Mouse (Mus musculus): ENCODE measurements around the gene Rasl10a.

Rasl10a gene

DNA sequence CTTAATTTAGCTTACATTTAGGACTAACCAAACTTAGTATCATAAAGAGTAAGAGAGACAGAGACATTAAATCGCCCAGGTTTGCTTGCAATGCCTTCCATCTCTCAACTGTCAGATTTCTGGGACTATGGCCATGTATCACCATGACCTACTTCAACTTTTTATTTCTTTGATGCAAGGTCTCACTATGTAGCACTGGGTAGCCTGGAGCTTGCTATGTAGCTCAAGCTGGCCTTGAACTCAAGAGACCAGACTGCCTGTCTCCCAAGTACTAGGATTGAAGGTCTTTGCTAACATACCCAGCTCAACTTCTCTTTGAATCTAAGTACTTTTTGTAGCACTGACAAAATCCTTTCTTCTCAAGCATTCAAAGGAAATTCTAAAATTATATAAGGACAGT, 31.2 kb downstream of the Rasl10a start:
- no peak for DNase-seq

DNA sequence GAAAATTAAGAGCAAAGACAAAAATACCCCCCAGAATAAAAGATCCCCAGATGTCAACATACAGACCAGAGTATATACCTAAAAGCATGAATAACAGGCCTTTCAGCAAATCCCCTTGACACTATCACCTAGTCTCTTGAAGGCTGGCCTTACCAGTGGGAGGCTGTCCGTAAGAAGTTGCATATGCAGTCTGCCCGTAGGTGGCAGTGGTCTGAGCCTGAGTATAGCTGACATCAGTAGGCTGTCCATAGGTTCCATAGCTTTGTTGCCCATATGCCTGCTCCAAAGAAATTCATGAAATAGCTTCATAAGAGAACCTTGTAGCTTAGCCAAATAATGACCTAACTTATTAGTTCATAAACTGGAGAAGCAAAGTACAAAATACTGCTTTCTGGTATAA, 33.8 kb downstream of the Rasl10a start:
- DNase-seq = no peak

GRCm38 (mm10) chr11:5095877-5096276, 37.9 kb downstream of the Rasl10a start:
- no peak for DNase-seq

GRCm38 (mm10) chr11:5096480-5097020, 38.6 kb downstream of the Rasl10a start:
- DNase-seq = no peak

GRCm38 (mm10) chr11:5098035-5098735, 40.3 kb downstream of the Rasl10a start:
- peak; percentile 74 for DNase-seq

DNA sequence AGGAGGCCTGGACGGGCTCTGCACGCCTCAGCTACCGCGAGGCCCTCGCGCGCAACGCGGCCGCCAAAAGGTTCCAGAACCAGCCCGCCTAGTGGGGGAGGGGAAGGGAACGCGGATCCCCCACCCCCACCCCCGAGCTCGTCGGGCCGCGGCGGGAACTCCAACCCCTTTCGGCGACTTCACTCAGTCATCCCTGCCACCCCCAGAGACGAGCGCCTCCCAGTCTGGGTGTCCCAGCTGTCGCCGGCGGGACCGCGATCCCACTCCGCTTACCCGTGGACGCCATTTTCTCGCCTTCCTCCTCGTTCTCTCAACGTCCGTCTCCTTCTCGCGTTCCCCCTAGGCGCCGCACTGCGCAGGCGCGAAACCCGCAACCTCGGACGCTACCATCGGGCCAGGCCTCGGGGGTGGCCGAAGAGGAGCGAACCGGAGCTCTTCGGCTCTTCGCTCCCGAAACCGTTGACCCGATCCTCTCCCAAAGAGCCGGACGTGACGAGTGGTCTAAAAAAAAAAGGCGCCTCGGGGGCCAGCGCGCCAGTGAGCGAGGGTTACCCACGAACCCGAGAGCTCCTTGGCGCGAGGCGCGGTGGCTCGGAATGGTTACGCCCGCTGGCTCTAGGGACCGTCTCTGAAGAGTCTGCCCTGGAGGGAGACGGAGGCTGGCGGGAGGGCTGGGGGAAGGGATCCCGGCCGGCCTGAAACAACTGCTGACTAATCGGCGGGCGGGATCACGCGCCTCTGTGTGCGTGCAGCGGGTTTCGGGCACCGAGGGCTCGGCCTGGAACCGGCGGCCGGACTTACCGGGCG, 41.0 kb downstream of the Rasl10a start, which contains the start of the genes Rhbdd3 and Ewsr1:
Gene Rhbdd3, plus strand, starts transcription at position 191 of the 807 bp plus-strand sequence.
Gene Ewsr1, minus strand, starts transcription at position 531 of the 807 bp plus-strand sequence.
- DNase-seq = peak; percentile 96

DNA sequence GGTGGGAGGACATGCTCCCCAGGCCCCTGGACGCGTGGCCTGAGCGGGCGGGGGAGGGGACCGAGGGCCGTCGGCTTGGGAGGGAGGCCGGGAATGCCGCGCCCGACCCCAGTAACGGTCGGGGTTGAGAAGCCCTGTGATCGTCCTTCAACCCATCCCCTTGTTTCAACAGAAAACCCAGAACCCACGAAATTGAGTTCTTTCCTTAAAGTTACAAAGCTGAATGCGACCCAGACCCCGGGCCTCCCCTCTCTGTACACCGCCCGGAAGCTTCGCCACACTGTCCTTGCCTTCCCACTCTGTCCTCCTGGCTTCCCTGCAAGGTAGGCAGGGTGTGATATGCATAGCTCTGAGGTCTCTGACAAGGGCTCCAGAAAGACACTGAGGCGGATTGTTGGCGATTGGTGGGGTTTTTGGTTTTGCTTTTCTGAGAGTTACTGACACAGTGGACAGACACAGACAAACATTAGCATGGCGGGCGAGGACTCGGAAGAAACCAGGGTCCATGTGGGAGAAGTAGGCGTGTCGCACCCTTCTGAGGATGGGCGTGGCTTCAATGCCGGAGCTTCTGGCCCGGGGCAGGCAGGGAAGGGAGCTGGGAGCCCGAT, 41.8 kb downstream of the Rasl10a start:
- peak; percentile 85 for DNase-seq

DNA sequence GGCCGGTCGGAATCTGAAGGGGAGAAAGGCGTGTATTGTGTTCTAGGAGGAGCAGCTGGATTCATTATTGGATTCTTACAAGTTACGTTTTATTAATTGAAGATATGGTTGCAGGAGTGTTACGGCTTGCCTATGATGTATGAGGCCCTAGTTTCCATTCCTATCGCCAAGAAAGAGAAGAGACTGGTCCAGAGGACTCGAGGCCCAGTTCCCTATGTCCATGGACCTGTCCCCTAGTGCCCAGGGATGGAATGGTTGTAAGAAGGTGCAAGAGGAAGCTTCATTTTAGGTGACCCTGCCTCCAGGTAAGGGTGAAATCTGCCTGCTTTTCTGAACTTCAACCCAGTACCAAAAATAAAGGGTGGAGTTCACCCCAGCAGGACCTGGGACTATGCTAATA, 42.4 kb downstream of the Rasl10a start:
- no peak for DNase-seq

DNA sequence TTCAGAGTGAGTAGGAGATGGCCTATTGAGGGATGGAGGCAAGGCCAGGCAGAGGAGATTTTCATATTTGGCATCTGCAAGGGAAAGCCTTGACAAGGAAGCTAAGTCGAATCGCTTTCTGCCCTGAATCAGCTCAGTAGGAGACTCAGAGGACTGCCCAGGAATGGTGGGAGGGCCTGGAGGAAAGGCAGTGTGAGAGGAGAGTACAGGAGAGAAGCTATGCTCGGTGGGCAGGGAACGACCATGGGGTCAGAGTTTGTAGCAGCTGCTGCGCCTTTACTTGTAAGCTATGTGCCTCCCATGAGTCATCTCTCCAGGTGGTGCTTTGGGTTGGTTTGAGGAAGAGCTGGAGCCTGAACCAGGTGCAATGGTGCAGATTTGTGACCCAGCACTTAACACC, 42.9 kb downstream of the Rasl10a start:
- DNase-seq = no peak

DNA sequence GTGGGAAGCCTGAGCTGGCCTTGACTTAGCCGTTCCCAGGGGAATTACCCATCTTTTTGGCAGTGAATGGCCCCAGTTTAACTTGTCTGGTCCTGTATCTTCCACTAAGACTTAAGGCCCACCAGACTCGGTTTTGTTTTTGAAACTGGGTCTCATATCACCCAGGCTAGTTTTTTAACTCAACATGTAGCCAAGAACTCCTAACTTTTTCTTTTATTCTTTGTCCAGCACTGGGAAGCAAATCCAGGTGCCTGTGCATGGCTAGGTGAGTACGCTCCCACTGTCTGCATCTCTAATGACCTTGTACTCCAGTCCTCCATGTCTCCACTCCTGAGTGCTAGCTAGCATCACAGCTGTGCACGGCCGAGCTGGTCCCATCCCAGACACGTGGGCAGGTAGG, 43.7 kb downstream of the Rasl10a start:
- DNase-seq = no peak

DNA sequence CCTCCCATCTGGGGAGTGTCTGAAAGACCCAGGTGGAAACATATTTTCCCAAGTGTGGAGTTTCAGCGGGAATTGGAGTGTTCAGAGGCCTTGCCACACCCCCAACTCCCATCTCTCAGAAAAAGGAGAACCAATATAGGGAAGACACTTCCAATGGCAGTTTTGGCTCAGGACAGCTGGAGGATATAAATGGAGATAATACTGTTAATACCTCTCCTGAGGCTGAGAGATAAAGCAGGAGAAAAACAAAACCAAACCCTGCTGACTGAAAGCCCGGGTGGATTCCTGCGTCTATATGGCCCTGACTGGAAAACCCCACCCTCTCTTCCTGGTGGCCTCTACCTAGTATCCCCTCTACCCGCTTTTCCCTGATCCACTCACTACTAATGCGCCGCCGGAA, 44.5 kb downstream of the Rasl10a start:
- no peak for DNase-seq

GRCm38 (mm10) chr11:5103986-5104509, 46.1 kb downstream of the Rasl10a start:
- DNase-seq = no peak

DNA sequence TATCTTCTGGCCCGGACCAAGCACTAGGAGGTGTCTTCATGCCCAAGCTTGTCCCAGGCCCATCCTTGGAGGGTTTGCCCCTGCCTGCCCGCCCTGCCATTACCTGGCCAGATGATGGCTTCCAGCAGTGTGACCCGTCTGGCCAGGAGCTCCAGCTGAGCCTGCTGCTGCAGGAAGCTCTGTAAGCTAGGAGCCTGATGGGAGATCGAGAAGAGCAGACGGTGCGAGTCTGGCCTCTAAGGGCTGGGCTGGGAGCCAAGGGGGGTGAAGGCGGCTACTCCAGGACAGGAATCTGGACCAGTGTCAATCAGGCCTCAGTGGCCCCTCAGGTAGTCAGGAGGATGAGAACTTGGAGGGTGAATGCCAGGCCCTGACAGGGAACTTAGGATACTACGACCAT, 51.5 kb downstream of the Rasl10a start:
- DNase-seq = no peak

All from right cerebral cortex, adult 18-20 months (tissue).